Mouse (Mus musculus): ENCODE data around the gene Pcgf3.

The Pcgf3 gene

DNA sequence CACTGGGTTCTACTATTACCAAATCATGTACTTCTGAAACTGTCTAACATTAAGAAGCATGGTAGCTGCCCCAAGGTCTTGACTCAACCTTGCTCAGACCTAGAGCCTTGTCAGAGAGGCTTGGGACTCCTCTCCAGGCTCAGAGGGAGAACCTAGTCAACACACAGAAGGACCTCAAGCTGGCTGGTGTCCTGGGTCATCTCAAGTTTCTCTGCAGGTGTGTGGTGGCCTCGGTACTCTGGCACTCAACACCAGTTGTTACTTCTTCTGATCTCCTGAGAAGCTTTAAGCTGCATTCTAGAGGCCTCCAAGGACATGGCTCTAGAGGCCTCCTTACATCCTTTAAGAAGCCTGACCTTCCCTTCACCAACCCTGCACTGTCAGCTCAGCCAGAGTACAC is 93.0 kb downstream of the Pcgf3 start:
- DNase-seq (ENCODE audit: low read depth, low spot score): no peak
